Mouse (Mus musculus): ENCODE measurements around the gene Unc5cl. TPM values are rescaled to one million over a fixed set of nuclear protein-coding genes. Genes with fewer than 3 reads are reported as not detected.
A peak's percentile ranks its signal among the peaks of the same experiment; 100 is the strongest.

The Unc5cl gene
- polyA plus RNA-seq, 1 experiment from 2014 or later, result 2.6 TPM

DNA sequence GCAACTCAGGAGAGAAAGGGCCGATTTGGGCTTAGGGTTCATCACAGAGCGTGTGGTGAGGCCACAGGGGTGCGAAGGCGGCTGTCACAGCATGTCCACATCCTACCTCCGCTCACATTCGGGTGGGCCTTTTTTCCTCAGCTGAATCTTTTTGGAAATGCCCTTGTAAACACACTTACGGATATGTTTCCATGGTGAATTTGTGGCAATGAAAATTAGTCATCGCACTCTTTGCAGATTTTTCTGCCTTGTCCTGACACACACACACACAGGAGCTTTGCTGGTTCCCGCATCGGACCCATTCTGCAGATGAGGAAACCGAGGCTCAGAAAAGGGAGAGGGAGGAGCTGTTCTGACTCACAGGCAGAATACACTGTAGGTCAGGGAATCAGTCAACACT is 91.3 kb downstream of the Unc5cl start:
- H3K27me3 ChIP-seq (replicated peaks), result no peaks in the 10 kb centered on the region
- H3K9me3 ChIP-seq (replicated peaks), result no peaks in the 10 kb centered on the region
- H3K27ac ChIP-seq, result no peak overlapping the region
- no peaks in the 10 kb centered on the region for H3K4me1 ChIP-seq
- no peak overlapping the region for H3K9ac ChIP-seq
- H3K36me3 ChIP-seq, result no peaks in the 10 kb centered on the region
- H3K4me2 ChIP-seq, result no peak overlapping the region
- no peak for ATAC-seq
- WGBS (ENCODE audit: insufficient replicate concordance), result 83% methylated on average over 11 of the region's 11 CpGs
- H3K4me3 ChIP-seq, result no peak overlapping the region

DNA sequence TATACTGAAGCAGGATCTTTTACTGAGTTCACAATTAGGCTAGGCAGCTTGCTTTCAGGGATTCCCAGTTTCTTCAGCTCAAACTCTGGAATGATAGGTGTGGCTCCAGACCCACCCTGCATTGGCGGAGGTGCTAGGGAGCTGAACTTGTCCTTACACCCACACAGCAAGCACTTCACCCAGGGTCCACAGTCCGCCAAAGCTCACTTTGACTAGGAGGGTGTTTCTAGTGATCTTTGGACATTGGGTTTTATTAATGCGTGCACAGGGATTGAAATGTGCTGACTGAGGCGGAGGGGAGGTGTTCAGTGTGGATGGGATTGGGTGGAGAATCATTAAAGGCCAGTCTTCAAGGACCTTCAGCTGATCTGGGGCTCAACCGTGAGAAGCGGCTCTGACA is 93.0 kb downstream of the Unc5cl start:
- Histone ChIP-seq H3K27ac (no peak overlapping the region), H3K9me3 (replicated peaks) (no peaks in the 10 kb centered on the region), H3K36me3 (no peaks in the 10 kb centered on the region), H3K4me2 (no peak overlapping the region), H3K9ac (no peak overlapping the region), H3K4me3 (no peak overlapping the region), H3K4me1 (no peaks in the 10 kb centered on the region), H3K27me3 (replicated peaks) (no peaks in the 10 kb centered on the region)
- WGBS (ENCODE audit: insufficient replicate concordance), result 70% methylated on average over 6 of the region's 6 CpGs
- ATAC-seq, result no peak

DNA sequence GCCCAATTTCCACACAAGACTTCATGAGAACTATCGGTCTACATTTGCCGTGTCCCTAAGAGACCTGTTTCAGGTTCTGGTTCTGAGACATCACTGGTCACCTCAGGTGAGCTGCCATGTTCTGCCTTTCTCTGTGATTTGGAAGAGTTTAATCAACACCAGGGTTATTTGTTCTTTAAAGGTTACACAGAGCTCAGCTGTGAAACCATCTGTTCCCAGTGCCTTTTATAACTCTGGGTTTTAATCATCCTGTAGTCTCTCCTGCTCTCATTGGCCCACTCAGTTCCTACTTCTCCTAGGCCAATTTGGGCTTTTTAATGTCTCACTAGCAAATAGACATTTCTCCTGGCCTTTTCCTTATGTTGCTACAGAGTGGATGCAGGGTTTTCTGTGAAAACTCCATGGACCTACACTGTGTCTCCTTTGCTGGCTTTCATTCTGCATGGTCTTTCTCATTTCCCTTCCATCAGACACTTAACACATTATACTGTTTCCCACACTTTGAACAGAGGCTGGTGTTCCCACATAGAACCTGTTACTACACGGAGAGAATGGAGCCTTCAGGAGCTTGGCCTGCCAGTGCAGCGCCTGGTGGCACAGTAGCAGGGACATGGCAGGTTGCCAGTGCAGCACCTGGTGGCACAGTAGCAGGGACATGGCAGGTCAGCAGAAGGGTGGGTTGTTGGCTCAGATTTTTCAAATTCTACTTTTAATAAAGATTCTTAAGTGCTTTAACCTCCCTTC is 97.3 kb downstream of the Unc5cl start:
- WGBS (ENCODE audit: insufficient replicate concordance), result 68% methylated on average over 4 of the region's 4 CpGs
- no peak for ATAC-seq
- Histone ChIP-seq H3K4me3 (no peak overlapping the region), H3K4me2 (no peak overlapping the region), H3K27ac (no peak overlapping the region), H3K9ac (no peak overlapping the region), H3K36me3 (no peaks in the 10 kb centered on the region), H3K4me1 (no peaks in the 10 kb centered on the region), H3K9me3 (replicated peaks) (no peaks in the 10 kb centered on the region), H3K27me3 (replicated peaks) (no peaks in the 10 kb centered on the region)

DNA sequence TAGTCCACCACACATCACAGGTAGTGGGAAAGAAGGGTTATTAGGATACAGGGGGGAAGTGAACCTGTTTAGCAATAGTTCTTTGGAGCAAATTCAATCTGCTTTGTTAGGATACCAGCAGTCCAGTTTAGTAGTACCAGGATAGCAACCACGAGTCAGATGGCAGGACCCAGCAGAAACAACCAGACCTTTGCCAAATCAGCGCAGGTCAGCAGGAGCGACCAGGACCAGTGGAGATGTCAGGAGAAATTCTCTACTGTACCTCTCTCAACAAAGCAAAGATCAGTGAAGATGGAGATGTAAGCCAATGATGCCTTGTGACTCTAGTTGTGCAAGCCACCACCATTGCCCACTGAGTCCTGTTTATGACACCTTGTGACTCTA is 97.8 kb downstream of the Unc5cl start:
- WGBS (ENCODE audit: insufficient replicate concordance), result 75% methylated on average over 3 of the region's 3 CpGs
- H3K27me3 ChIP-seq (replicated peaks), result no peaks in the 10 kb centered on the region
- ATAC-seq, result no peak
- H3K4me2 ChIP-seq, result no peak overlapping the region
- no peak overlapping the region for H3K9ac ChIP-seq
- no peak overlapping the region for H3K27ac ChIP-seq
- no peak overlapping the region for H3K4me3 ChIP-seq
- no peaks in the 10 kb centered on the region for H3K4me1 ChIP-seq
- H3K36me3 ChIP-seq, result no peaks in the 10 kb centered on the region
- no peaks in the 10 kb centered on the region for H3K9me3 ChIP-seq (replicated peaks)

DNA sequence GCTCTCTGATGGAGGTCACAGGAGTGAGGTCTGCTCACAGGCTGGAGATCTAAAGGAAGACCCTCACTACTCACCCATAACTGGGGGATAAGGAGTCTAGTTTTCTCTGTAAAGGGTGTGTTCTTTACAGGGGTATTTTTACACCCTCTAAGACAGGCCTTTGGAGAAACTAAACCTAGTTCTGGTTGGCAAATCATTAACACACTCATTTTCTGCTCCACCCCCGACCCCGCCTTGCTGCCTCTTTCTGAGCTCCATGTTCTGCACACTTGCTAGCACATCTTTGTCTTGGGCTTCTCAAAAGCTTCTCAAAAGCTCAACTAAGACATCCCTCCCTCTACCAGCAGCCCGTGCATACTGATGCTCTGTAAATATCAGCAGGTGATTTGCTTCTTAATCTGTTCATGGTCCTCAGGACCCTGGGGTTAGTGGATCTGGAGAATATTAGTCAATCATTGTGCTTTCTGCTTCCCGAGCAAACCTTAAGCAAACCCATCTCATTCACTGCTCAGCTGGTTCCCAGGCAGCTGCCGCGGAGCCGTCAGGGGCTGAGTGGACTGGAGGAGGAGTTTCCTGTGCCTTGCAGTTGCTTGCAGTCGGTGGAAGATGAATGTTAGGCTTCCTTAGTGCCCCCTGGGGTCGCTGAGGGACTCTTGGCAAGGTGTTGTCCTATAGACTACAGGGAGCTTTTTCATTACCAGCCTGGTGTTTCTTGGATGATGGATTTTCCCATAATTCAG is 101.7 kb downstream of the Unc5cl start:
- 34% methylated on average over 9 of the region's 9 CpGs for WGBS (ENCODE audit: insufficient replicate concordance)

DNA sequence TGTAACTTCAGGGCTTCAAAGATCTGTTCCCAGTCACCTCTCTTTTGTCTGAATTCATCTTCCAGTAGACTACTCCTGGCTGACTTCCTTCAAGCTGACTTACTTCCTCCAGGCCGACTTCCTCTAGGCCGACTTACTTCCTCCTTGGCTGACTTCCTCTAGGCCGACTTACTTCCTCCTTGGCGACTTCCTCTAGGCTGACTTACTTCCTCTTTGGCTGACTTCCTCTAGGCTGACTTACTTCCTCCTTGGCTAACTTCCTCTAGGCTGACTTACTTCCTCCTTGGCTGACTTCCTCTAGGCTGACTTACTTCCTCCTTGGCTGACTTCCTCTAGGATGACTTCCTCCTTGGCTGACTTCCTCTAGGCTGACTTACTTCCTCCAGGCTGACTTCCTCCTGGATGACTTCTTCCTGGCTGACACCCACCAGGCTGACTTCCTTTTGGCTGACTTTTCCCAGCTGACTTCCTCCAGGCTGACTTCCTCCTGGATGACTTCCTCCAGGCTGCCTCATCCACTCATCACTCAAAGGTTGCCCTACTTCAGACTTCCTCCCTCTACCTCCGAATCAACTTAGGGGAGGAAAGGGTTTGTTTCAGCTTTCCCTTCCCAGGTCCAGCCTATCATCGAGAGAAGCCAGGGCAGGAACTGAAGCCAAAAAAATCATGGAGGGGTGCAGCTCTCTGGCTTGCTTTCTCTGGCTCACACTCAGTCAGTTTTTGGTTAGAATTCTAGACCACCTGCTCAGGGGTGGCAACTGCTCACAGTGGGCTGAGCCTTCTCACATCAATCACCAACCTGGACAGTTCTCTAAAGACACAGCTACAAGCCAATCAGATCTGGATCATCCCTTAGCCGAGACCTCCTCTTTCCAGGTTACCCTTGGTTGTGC is 103.4 kb downstream of the Unc5cl start:
- Histone ChIP-seq H3K9ac (no peak overlapping the region), H3K9me3 (replicated peaks) (no peaks in the 10 kb centered on the region), H3K4me2 (no peak overlapping the region), H3K36me3 (no peaks in the 10 kb centered on the region), H3K4me3 (no peak overlapping the region), H3K4me1 (no peaks in the 10 kb centered on the region), H3K27me3 (replicated peaks) (no peaks in the 10 kb centered on the region), H3K27ac (no peak overlapping the region)
- 45% methylated on average over 7 of the region's 7 CpGs for WGBS (ENCODE audit: insufficient replicate concordance)
- ATAC-seq, result no peak

More for the DNA sequence above, 101.7 kb downstream of the Unc5cl start:
- H3K9me3 ChIP-seq (replicated peaks), result no peaks in the 10 kb centered on the region
- H3K36me3 ChIP-seq, result no peaks in the 10 kb centered on the region
- H3K4me2 ChIP-seq, result no peak overlapping the region
- ATAC-seq, result no peak
- H3K4me1 ChIP-seq, result no peaks in the 10 kb centered on the region
- no peak overlapping the region for H3K4me3 ChIP-seq
- no peak overlapping the region for H3K27ac ChIP-seq
- H3K9ac ChIP-seq, result no peak overlapping the region
- H3K27me3 ChIP-seq (replicated peaks), result no peaks in the 10 kb centered on the region

DNA sequence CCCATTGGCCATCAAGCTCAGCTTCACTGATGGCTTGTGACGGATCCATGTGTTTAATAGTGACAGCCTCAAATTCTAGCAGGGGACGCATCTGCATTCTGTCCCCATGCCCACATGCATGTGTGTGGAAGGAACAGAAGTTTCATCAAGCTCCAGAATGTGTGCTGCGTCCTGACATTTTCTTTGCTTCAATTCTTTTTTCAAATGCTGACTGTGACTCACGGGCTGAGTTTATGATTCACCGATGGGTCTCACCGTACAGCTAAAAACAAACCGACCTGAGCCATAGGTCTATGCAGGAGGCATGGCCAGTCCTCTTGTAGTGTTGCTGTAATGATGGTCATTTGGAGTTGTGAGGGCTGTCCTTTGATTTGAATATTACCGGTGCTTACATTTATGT is 110.2 kb downstream of the Unc5cl start:
- Histone ChIP-seq H3K27ac (no peak overlapping the region), H3K9ac (no peak overlapping the region), H3K9me3 (replicated peaks) (no peaks in the 10 kb centered on the region), H3K27me3 (replicated peaks) (no peaks in the 10 kb centered on the region), H3K4me1 (no peaks in the 10 kb centered on the region), H3K4me2 (no peak overlapping the region), H3K36me3 (no peaks in the 10 kb centered on the region), H3K4me3 (no peak overlapping the region)
- WGBS (ENCODE audit: insufficient replicate concordance), result 72% methylated on average over 8 of the region's 8 CpGs
- ATAC-seq, result no peak

DNA sequence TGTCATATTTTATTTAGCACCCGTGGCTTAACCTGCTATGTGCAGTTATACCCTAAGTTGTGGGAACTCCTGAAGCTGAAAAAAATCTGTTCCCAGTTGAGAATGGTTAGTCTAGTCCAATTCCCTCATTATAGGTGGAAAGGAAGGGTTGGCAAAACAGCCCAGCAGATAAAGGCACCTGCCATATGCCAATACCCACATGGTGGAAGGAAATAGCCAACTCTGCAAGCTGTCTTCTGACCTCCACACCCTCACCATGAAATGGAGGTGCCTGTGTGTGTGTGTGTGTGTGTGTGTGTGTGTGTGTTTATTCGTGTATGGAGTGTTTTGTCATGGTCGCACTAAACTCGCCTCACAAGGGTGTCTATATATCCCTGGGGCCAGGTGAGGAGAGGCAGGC is 115.0 kb downstream of the Unc5cl start:
- 57% methylated on average over 4 of the region's 4 CpGs for WGBS (ENCODE audit: insufficient replicate concordance)
- no peak for ATAC-seq

DNA sequence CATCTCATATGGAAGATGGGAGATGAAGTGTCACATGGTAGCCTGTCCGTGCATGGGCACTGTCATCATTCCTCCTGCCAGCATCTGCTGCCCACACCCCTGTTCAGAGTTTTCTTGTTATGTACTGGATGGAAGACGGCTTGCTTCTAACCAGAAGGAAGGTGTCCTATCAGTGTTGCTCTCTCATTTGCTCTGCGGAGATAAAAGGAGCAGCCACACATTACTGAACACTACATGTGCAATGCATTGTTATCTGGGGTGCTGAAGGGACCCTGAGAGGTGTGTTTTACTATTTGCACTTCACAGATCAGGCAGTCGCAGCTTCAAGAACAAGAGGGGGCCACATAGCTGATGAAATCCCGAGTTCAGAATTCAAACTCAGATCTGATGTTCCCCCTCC is 126.5 kb downstream of the Unc5cl start:
- no peaks in the 10 kb centered on the region for H3K36me3 ChIP-seq
- 0 out of 2 replicates have a peak, but pooled peaks cover 12% of the 10 kb centered on the region for H3K4me1 ChIP-seq
- H3K27me3 ChIP-seq (replicated peaks), result no peaks in the 10 kb centered on the region
- no peak overlapping the region for H3K9ac ChIP-seq
- WGBS (ENCODE audit: insufficient replicate concordance), result 49% methylated on average over 5 of the region's 5 CpGs
- 0 out of 2 replicates have a peak, but pooled peaks cover 6% of the 10 kb centered on the region for H3K9me3 ChIP-seq (replicated peaks)
- no peak overlapping the region for H3K4me3 ChIP-seq
- ATAC-seq, result peak; percentile 71; the same call in 1 of the 2 replicates
- no peak overlapping the region for H3K27ac ChIP-seq
- no peak overlapping the region for H3K4me2 ChIP-seq

More for the DNA sequence above, 115.0 kb downstream of the Unc5cl start:
- Histone ChIP-seq H3K9me3 (replicated peaks) (no peaks in the 10 kb centered on the region), H3K27me3 (replicated peaks) (no peaks in the 10 kb centered on the region), H3K9ac (no peak overlapping the region), H3K27ac (no peak overlapping the region), H3K4me1 (no peaks in the 10 kb centered on the region), H3K4me2 (no peak overlapping the region), H3K4me3 (no peak overlapping the region), H3K36me3 (no peaks in the 10 kb centered on the region)

DNA sequence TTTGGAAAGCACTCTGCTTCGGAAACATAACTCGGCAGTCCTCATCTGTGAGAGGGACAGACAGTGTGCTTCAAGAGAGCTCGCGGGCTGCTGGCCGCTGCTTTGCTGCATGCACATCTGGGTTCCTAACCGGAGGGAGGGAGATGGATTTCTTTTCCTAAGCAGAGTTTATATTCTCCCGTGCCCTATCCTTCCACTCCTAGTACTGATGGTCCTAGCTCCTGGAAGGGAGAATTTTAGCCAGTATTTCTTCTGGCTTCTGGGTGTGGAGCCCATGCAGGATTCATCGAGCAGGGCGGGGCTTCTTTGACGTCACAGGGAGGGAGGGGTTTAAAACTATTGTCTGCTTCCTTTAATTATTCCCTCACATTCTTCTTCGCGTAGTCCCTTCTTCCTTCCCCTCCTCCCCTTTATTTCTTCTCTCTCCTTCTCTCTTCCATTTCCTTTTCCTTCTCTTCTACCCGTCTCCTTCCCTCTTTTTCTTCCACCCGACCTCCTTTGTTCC is 127.8 kb downstream of the Unc5cl start:
- WGBS (ENCODE audit: insufficient replicate concordance), result 44% methylated on average over 14 of the region's 14 CpGs
- H3K4me3 ChIP-seq, result no peak overlapping the region
- H3K9ac ChIP-seq, result no peak overlapping the region
- H3K36me3 ChIP-seq, result no peaks in the 10 kb centered on the region
- 0 out of 2 replicates have a peak, but pooled peaks cover 12% of the 10 kb centered on the region for H3K4me1 ChIP-seq
- peak overlapping the region; percentile 21; the same call in 1 of the 2 replicates for H3K4me2 ChIP-seq
- H3K9me3 ChIP-seq (replicated peaks), result 0 out of 2 replicates have a peak, but pooled peaks cover 6% of the 10 kb centered on the region
- H3K27ac ChIP-seq, result no peak overlapping the region
- ATAC-seq, result no peak
- no peaks in the 10 kb centered on the region for H3K27me3 ChIP-seq (replicated peaks)

DNA sequence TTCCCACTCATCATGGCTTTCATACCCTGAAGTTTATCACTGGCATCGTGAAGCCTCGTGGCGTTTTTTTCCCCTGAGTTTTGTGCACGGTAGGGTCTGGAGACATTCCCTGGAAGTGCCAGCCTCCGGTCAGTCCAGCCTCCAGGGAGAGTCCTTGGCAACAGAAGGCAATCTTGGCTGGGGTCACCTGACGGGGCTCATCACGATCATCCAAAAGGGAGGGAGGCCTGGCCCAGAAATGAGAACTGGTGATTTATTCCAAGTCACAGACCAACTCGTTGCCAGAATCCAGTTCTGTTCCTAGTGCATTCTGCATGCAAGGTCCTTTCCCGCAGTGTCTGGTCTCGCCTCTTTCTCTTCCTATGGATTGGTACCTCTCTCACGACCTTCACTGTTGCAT is 128.7 kb downstream of the Unc5cl start:
- Histone ChIP-seq H3K9me3 (replicated peaks) (no peaks in the 10 kb centered on the region), H3K4me1 (0 out of 2 replicates have a peak, but pooled peaks cover 12% of the 10 kb centered on the region), H3K4me3 (no peak overlapping the region), H3K27me3 (replicated peaks) (no peaks in the 10 kb centered on the region), H3K4me2 (no peak overlapping the region), H3K27ac (no peak overlapping the region), H3K36me3 (no peaks in the 10 kb centered on the region), H3K9ac (no peak overlapping the region)
- 63% methylated on average over 11 of the region's 11 CpGs for WGBS (ENCODE audit: insufficient replicate concordance)
- ATAC-seq, result no peak

All from liver, embryonic 12.5 days (tissue).